10 mouse cellular contexts compared by ENCODE assay signal in the genomic region with DNA sequence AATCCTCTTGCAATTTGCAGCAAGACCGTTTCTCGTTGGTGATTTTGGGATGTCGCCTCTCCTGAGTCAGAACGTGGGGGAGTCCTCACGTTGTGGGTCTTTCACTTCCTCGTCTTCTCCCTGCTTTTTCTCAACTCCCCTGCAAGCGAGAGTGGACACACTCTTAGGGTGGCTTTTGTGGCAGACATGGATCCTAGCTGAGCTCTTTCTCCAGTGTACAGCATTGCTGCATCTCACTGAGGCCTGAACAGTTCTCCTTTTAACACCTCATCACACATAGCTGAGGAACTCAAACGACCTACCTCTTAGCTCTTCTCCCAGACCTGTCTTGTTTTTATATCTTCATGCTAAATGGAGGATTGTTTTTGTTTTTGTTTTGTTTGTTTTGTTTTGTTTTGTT. TPM values are rescaled to one million over a fixed set of nuclear protein-coding genes. Genes with fewer than 3 reads are reported as not detected.
"Had no signal": no experiment of that assay in that cellular context is flagged by ENCODE, and none has a peak within 500 bp of the region (broad histone marks: within the 10 kb centered on the region; RNA-seq: fewer than 3 reads in every experiment).

No protein-coding gene starts in this region.

RNA-seq across cellular contexts. Expression of gene Zfp978, which starts 58.1 kb away (rescaled TPM):
- polyA plus RNA-seq: large intestine, adult 2 months; limb, embryonic 10.5 days; limb, embryonic 14.5 days; liver, adult 2 months; midbrain, embryonic 10.5 days; midbrain, postnatal 0 days; neural tube, embryonic 12.5 days; neural tube, embryonic 15.5 days; stomach, postnatal 0 days; thymus, adult 2 months had no signal
